Mouse (Mus musculus) liver, adult 2 months (tissue): ENCODE results near the gene Tln2. TPM values are rescaled to one million over a fixed set of nuclear protein-coding genes. Genes with fewer than 3 reads are reported as not detected.

Source experiments
- DNase-seq: peaks from one replicate; pipeline ENCODE4 v3.0.0-alpha.2; 2011; ENCODE audit warnings: low read depth, low spot score; ENCODE audit errors: extremely low read depth
- H3K27ac ChIP-seq: fragments of 200-500 bp; replicated peaks from 2 replicates; pipeline ENCODE4 v1.5.1; 2012; ENCODE audit warnings: low read depth, mild to moderate bottlenecking, control low read depth, inconsistent platforms, low read length; ENCODE audit not compliant: insufficient read depth
- H3K27me3 ChIP-seq: fragments of 200-500 bp; 2 replicates; pipeline ENCODE4 v1.6.1; 2012; ENCODE audit warnings: mild to moderate bottlenecking, moderate library complexity, low read length, inconsistent platforms; ENCODE audit not compliant: control insufficient read depth, insufficient read depth
- H3K36me3 ChIP-seq: fragments of 200-500 bp; 2 replicates; pipeline ENCODE4 v1.6.1; 2012; ENCODE audit warnings: low read length, inconsistent platforms; ENCODE audit not compliant: control insufficient read depth, insufficient read depth
- H3K4me1 ChIP-seq: fragments of 200-500 bp; 2 replicates; pipeline ENCODE4 v1.6.1; 2011; ENCODE audit warnings: low read length; ENCODE audit not compliant: control insufficient read depth, insufficient read depth
- H3K4me3 ChIP-seq: fragments of 200-500 bp; 2 replicates; pipeline ENCODE4 v1.5.1; 2011; ENCODE audit warnings: low read depth, mild to moderate bottlenecking, control low read depth, low read length, moderate library complexity; ENCODE audit not compliant: insufficient read depth
- H3K79me2 ChIP-seq: fragments of 200-500 bp; 2 replicates; pipeline ENCODE4 v1.6.1; 2012; ENCODE audit warnings: inconsistent platforms, mild to moderate bottlenecking, low read length, moderate library complexity; ENCODE audit not compliant: control insufficient read depth, insufficient read depth
- H3K9ac ChIP-seq: fragments of 200-500 bp; 2 replicates; pipeline ENCODE4 v1.6.1; 2012; ENCODE audit warnings: low read depth, mild to moderate bottlenecking, control low read depth, inconsistent platforms, low read length
- CTCF ChIP-seq: fragments of 200-500 bp; IDR thresholded peaks from 2 replicates; pipeline ENCODE4 v1.5.1; 2011; ENCODE audit warnings: low read depth, low read length, control low read depth
- POLR2A ChIP-seq: fragments of 200-500 bp; IDR thresholded peaks from 2 replicates; pipeline ENCODE4 v1.6.1; 2011; ENCODE audit warnings: low read length, control low read depth; ENCODE audit not compliant: insufficient read depth; ENCODE audit errors: extremely low read depth
- WGBS: fragments of 180-500 bp; shearing (Covaris S2); methylation state at CpG from one replicate; pipeline ENCODE4 v1.1.7; 2018; 5-methylcytosine and 5-hydroxymethylcytosine counted together
- polyA plus RNA-seq: library from polyadenylated mRNA; depleted of rRNA; stranded (reverse); fragments of >200 nt; gene quantifications from 2 replicates; pipeline ENCODE4 v1.2.3, GENCODE M21; 2012
- total RNA-seq: library from RNA; depleted of rRNA; stranded (reverse); fragments of >200 nt; gene quantifications from 2 replicates; pipeline ENCODE4 v1.2.3, GENCODE M21; 2014

Tln2 gene
- total and polyA plus RNA-seq, 2 experiments = 1.9 to 4.6 TPM

DNA sequence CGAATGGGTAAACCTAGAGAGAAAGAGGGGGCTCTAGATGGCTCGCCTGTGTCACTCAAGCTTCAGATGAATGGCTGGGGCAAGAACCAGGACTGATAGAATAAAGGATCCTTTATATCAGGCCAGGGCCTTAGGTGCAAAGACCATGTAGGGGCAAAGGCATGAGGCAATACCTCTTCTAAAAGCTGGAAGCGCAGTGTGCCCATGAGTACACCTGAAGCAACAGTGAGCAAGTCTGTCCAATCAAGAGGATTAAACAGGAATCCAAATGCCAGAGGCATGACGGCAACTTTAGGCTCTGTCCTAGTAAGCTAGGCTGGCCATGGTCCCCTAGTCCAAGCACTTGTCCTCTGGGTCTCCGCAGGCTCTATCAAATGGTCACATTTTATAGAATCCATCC lies 42.8 kb upstream of the Tln2 start:
- no peaks in the 10 kb centered on the region for H3K36me3 ChIP-seq
- no peaks in the 10 kb centered on the region for H3K27me3 ChIP-seq
- peaks cover 12% of the 10 kb centered on the region; the same call in 1 of the 2 replicates for H3K79me2 ChIP-seq
- no peak overlapping the region for H3K27ac ChIP-seq
- DNase-seq = no peak
- TF ChIP-seq CTCF = no peak
- no peak for TF ChIP-seq POLR2A
- no peaks in the 10 kb centered on the region for H3K4me1 ChIP-seq
- no peak overlapping the region for H3K4me3 ChIP-seq
- H3K9ac ChIP-seq = no peak overlapping the region
- WGBS = 90% methylated on average over 5 of the region's 5 CpGs

DNA sequence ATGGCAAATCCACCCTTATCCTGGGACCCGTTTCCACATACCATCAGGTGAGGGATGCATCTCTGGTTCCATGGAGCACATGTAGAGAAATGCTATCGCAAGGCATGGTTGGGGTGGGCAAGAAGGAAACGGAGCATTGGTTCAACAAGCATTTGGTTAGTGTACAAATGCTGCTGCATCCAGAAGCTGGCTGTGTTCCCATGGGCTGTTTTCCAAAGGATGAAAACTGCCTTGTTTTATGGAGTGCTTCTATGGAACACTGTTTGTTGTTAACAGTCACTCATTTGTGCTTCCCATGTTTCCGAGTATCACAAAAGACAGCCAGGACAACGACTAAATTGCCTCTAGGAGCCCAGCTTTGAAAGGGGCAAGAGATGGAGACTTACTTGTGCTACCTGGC lies 35.7 kb upstream of the Tln2 start:
- WGBS = 84% methylated on average over 5 of the region's 5 CpGs
- no peak overlapping the region for H3K27ac ChIP-seq
- H3K4me1 ChIP-seq = no peaks in the 10 kb centered on the region
- H3K27me3 ChIP-seq = no peaks in the 10 kb centered on the region
- H3K9ac ChIP-seq = no peak overlapping the region
- no peak overlapping the region for H3K4me3 ChIP-seq
- TF ChIP-seq CTCF = no peak
- TF ChIP-seq POLR2A = no peak
- H3K36me3 ChIP-seq = no peaks in the 10 kb centered on the region
- no peak for DNase-seq
- H3K79me2 ChIP-seq = peaks cover 8% of the 10 kb centered on the region; the same call in 1 of the 2 replicates

DNA sequence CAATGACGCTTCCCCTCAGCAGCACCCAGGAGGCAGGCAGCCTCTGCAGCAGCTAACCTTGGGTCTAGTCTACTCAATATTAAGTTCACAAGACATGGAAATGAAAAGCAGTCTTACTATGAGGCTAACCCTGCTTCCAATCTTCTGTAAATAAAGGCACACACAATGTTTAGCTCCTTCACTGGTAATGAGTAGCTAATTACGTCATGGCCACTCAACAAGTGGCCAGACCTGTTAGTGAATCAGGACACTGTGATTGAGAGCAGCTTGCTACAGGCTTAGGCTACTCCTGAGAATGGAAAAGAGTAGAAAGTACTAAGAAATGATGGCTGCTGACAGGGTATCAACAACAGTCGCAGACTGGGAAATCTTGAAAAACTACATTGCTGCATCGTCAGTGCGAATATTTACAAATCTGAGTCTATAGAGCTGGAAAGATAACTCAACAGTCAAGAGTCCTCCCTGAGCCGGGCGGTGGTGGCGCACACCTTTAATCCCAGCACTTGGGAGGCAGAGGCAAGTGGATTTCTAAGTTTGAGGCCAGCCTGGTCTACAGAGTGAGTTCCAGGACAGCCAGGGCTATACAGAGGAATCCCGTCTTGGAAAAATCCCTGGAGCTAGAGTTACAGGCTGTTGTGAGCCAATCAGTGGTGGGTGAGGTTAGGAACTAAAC lies 34.1 kb upstream of the Tln2 start:
- Histone ChIP-seq H3K4me3 (no peak overlapping the region), H3K79me2 (peaks cover 2% of the 10 kb centered on the region; the same call in 1 of the 2 replicates), H3K27ac (no peak overlapping the region), H3K36me3 (no peaks in the 10 kb centered on the region), H3K4me1 (no peaks in the 10 kb centered on the region), H3K9ac (no peak overlapping the region), H3K27me3 (no peaks in the 10 kb centered on the region)
- 84% methylated on average over 9 of the region's 9 CpGs for WGBS
- no peak for DNase-seq
- TF ChIP-seq CTCF (no peak), POLR2A (no peak)

DNA sequence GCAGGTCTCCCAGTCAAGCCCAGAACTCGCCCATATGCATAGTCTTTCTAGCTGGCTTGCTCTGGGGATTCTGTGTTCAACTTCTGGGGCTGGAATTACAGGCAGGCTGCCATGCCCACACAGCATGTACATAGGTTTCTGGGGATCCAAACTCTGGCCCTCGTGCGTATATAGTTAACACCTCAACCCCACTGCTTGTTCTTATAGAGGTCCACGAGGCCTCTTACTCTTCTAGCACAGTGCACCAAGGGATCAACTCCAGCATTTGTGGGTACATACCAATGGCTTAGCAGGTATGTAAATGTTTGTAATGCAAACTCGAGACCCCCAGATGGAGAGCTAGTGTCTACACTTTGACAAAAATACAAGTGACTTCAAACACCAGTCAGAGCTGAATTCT lies 33.2 kb upstream of the Tln2 start:
- no peak overlapping the region for H3K27ac ChIP-seq
- H3K9ac ChIP-seq = no peak overlapping the region
- H3K27me3 ChIP-seq = no peaks in the 10 kb centered on the region
- no peak overlapping the region for H3K4me3 ChIP-seq
- no peak for TF ChIP-seq POLR2A
- TF ChIP-seq CTCF = no peak
- no peaks in the 10 kb centered on the region; the same call in 1 of the 2 replicates for H3K79me2 ChIP-seq
- H3K4me1 ChIP-seq = no peaks in the 10 kb centered on the region
- no peak for DNase-seq
- 84% methylated on average over 5 of the region's 5 CpGs for WGBS
- H3K36me3 ChIP-seq = no peaks in the 10 kb centered on the region

DNA sequence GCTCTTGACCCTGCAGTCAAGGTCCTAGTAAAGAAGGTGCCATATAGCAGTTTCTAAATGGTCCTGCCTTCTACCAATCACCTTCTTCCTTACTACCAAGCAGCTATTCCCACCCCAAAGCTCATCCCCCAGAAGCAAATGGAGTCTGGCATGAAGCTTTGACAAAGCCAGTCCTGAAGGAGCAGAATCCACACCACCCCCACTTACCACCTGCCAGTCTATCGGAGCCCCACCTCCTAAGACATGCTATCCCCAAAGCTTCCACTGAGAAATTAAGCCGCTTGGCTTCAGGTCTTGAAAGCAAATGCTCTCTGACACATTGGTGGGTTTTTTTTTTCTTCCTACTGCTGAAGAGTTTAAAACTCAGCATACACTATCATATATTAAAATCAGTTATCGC lies 27.6 kb upstream of the Tln2 start:
- Histone ChIP-seq H3K4me1 (no peaks in the 10 kb centered on the region), H3K27ac (no peak overlapping the region), H3K27me3 (no peaks in the 10 kb centered on the region), H3K4me3 (no peak overlapping the region), H3K79me2 (no peaks in the 10 kb centered on the region; the same call in 1 of the 2 replicates), H3K36me3 (no peaks in the 10 kb centered on the region), H3K9ac (no peak overlapping the region)
- 96% methylated on average over 3 of the region's 3 CpGs for WGBS
- no peak for DNase-seq
- TF ChIP-seq POLR2A (no peak), CTCF (no peak)

DNA sequence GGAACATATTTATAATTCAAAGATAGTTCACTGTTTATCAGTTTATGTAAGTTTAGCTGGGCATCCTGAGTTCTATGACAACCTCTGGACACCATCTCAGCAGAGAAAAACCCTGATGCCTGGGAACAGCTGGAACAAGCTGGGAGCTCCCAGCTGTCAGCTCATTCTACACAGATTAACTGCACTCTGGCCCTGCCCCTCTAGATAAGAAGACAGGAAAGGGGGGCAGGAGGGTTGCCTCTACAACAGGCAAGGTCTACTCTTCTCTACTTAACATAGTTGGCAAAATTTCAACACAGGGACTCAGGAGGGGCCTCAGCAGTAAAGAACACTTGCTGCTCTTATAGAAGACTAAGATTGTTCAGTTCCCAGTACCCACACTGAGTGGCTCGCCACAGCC lies 27.0 kb upstream of the Tln2 start:
- no peak for TF ChIP-seq CTCF
- no peak for TF ChIP-seq POLR2A
- 93% methylated on average over 1 of the region's 1 CpGs for WGBS
- H3K27ac ChIP-seq = no peak overlapping the region
- H3K79me2 ChIP-seq = no peaks in the 10 kb centered on the region; the same call in 1 of the 2 replicates
- no peak overlapping the region for H3K9ac ChIP-seq
- no peak overlapping the region for H3K4me3 ChIP-seq
- H3K27me3 ChIP-seq = no peaks in the 10 kb centered on the region
- no peaks in the 10 kb centered on the region for H3K36me3 ChIP-seq
- no peaks in the 10 kb centered on the region for H3K4me1 ChIP-seq
- DNase-seq = no peak
